Mouse (Mus musculus) liver (tissue): ENCODE results near the gene Ssc5d.

Source experiments
- DNase-seq: peaks from one replicate; pipeline ENCODE4 v3.0.0-alpha.2; 2020; ENCODE audit warnings: mixed read lengths

Gene Ssc5d

DNA sequence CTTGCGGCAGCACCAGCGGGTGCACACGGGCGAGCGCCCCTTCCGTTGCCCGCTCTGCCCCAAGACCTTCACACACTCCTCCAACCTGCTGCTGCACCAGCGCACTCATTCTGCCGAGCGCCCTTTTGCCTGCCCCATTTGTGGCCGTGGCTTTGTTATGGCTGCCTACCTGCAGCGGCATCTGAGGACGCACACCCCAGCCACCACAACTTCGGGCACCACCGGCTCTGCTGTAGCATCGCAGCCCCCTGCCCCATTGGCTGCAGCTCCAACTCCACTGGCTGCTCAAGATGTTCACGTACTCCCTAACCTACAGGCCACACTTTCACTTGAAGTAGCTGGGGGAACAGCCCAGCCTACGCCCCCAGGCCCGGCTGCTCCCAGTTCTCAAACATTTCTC, 5.1 kb upstream of the Ssc5d start:
- no peak for DNase-seq

DNA sequence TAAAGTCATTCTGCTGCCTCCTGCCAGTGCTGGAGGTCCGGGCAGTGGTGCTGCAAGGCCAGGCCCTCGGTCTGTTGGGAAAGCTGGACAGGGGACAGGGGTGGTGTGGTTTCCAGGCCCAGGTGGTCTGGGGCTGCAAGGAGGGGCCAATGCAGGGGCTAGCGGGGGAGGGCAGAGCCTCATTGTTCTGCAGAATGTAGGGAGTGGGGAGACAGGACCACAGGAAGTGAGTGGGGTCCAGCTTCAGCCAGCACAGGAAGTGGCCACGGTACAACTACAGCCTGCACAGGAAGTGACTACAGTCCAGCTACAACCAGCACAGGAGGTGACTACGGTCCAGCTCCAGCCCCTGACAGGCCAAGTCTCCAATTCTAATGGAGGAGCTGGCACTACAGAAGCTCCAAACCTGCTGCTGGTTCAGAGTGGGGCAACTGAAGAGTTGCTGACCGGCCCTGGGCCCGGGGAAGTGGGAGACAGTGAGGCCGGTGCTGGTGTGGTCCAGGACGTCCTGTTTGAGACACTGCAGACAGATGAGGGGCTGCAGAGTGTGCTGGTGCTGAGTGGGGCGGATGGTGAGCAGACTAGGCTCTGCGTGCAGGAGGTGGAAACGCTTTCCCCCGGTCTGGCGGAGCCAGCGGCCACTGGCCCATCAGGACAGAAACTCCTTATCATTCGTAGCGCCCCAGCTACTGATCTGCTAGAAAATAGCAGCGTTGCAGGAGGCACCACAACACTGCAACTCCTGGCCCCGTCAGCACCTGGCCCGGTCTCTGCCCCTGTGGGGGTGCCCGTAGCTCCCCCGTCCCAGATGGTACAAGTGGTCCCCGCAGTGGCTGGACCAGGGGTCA, 4.4 kb upstream of the Ssc5d start:
- no peak for DNase-seq

DNA sequence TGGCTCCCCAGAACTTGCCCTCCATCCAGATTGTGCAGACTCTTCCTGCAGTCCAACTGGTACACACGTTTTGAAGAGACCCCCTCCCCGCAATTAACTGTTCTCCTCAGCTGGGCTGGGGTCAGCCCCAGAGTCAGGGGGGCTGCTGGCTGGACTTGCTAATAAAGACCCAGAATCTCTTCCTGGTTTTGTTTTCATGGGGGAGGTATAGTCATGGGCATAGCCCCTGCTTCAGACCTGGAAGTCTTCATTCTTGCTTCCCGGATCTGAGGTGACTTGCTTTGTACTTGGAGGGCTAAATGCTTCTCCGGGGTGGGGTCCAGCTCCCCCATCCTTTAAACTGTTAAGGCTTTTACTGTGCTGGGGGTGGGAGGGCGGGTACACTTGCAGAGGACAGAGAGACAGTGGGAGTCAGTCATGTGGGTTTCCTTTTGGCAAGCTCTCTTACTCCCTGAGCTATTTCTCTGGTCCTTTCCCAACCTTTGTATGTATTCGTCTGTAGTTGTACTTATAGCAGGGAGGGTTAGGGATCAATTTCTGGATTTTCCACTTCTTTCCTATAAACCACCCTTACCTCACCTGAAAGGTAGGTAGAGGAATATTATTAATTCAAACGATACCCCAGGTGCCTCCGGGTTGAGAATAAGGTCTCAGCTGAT, 3.6 kb upstream of the Ssc5d start, which contains the start of gene Nat14:
Gene Nat14, plus strand, starts transcription at position 205 of the 659 bp plus-strand sequence.
- no peak for DNase-seq

DNA sequence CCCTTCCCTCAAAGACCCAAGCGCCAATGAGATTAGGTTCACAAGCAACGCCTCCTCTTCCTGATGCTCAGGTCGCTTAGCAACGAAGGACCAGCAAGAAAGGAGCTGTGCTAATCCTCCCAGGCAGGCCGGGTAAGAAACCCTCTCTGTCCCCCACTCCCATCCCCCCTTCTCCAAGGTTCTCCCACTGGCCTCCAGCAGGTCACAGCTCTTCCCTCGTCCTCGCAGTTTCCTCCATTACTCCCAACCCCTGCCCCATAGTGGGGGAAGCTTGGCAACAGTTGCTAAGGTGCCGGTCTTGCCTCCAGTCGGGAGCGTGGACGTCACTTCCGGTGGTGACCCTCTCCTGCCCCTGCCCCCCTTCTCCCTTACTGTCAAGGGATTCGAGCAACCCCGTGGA, 3.1 kb upstream of the Ssc5d start:
- DNase-seq, result peak; percentile 38

DNA sequence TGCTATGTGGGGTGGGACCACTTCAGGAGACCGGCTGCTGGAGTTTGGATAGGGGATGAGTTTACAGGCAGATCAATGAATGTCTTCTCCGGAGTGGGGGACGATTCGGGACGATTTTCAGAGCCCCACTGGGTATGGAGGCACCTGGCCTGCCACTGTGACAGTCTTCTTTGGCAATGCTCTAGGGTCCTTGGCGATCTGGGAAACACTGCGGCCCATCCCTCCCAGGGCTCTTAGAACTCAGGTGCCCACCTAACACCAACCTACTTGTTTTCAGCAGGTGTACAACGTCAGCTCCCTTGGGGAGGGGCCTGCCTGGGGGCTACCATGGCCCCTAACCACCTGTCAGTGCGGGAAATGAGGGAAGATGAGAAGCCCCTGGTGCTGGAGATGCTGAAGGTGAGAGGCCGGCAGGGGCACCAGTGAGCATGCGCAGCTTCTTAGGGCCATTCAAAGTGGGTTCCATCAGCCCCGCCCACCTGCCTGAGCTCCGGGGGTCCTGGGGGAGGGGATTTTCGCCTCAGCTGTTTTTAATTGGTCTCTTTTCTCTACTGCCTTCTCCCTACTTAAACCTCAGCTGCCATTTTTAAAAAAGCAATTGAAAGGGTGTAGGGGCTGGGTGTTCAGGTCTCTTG, 2.5 kb upstream of the Ssc5d start:
- DNase-seq, result peak; percentile 39

DNA sequence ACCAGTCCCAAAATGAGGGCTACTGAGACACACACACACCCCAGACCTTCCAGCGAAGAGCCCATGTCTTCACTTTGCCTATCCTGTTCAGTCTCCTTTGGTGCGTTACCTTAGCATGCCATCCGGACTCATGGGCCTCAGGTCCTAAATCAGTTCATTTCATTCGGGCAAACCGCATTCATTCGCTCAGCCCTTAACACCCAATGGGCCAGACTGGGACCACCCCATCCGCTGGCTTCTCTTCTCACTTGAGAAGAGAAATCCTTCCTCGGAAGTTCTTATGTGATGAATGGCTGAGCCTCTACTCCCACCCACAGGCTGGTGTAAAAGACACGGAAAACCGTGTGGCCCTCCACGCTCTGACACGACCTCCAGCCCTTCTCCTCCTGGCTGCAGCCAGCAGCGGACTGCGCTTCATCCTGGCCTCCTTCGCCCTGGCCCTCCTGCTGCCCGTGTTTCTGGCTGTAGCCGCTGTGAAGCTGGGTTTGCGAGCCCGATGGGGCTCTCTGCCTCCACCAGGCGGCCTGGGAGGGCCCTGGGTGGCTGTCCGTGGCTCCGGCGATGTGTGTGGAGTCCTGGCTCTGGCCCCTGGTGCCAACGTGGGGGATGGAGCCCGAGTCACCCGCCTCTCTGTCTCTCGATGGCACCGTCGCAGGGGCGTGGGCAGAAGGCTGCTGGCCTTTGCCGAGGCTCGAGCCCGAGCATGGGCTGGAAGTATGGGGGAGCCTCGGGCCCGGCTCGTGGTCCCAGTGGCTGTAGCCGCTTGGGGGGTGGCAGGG, 1.8 kb upstream of the Ssc5d start:
- DNase-seq, result peak; percentile 31

DNA sequence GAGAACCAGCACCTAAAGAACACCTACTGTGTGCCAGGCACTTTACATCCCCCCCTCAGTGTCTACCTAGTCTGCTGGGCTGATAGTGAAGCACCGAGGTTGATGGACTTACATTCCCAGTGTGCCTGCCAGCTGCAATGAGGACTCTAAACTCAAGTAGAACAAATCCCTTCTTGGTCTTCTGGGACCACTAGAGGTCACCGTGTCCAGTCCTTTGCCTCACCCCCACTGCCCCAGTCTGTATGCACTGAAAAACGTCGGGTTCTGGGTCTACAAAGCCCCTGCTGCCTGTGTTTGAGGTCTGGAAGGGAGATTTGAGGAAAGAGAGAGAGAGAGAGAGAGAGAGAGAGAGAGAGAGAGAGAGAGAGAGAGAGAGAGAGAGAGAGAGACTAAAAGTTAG, 1.1 kb upstream of the Ssc5d start:
- DNase-seq, result no peak

DNA sequence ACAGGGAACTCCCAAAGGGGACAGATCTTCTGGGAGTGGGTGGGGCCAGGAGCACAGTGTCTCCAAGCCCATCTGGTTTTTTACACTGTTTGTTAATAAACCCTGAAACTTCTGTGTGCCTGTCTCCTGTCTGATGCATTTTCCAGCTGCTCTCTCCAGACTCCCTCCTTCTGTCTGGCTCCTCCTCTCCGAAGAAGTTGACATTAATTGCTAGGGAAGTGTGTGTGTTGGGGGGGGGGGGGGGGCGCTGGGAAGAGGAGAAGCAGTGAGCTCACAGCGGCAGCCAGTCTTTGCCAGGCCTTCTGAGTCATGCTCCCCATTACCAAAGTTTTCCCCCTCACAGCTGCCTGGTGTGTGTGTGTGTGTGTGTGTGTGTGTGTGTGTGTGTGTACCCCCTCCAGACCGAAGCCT, 689 bp upstream of the Ssc5d start:
- no peak for DNase-seq

DNA sequence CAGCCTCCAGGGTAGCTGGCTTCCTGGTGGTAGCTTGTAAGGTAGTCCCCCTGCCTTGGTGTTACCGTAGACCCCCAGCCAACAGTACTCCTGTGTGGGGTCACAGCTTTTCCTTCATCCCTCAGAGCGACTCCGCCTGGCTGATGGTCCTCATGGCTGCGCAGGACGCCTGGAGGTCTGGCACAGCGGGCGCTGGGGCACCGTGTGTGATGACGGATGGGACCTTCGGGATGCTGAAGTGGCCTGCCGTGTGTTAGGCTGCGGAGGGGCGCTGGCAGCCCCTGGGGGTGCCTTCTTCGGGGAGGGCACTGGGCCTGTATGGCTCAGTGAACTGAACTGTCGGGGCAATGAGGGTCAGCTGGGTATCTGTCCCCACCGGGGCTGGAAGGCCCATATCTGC, 1.3 kb downstream of the Ssc5d start:
- DNase-seq, result no peak

DNA sequence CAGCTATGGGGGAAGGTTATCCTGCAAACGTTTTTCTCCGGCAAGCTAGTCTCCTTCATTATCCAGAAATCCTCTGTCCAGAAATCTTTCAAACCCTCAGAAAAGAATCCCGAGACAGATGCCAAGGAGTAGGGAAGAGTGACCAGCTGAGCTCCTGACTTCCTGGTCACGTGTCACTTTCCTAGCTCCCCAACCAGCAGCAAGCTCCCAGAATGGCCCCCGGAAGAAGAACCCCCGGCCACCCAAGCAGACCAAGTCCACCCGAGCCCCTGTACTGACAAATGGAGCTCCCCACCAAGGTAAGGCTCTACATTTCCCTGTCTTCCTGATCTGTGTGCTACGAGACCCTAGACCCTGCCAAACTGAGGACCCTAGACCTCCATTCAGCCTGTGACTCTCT, 2.1 kb downstream of the Ssc5d start:
- no peak for DNase-seq

DNA sequence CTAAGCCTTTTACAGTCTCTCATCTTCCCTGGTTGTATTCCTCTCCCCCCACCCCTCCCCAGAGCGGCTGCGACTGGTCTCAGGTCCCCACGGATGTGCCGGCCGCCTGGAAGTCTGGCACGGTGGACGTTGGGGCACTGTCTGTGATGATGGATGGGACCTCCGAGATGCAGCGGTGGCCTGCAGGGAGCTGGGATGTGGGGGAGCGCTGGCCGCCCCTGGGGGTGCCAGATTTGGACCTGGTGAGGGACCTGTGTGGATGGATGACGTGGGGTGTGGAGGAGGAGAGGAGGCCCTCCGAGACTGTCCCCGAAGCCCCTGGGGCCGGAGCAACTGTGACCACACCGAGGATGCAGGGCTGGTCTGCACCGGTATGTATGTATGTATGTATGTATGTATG, 2.7 kb downstream of the Ssc5d start:
- DNase-seq, result no peak

DNA sequence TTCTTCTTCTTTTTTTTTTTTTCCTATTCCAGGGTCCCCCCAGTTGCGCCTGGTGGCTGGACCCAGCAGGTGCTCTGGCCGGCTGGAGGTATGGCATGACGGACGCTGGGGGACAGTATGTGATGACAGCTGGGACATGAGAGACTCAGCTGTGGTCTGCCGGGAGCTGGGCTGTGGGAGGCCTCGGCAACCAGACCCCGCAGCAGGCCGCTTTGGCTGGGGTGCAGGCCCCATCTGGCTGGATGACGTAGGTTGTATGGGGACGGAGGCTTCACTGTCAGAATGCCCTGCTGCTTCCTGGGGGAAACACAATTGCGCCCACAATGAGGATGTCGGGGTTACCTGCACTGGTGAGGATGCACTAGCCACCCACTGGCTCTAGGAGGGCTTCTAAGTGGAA, 7.5 kb downstream of the Ssc5d start:
- DNase-seq, result no peak

DNA sequence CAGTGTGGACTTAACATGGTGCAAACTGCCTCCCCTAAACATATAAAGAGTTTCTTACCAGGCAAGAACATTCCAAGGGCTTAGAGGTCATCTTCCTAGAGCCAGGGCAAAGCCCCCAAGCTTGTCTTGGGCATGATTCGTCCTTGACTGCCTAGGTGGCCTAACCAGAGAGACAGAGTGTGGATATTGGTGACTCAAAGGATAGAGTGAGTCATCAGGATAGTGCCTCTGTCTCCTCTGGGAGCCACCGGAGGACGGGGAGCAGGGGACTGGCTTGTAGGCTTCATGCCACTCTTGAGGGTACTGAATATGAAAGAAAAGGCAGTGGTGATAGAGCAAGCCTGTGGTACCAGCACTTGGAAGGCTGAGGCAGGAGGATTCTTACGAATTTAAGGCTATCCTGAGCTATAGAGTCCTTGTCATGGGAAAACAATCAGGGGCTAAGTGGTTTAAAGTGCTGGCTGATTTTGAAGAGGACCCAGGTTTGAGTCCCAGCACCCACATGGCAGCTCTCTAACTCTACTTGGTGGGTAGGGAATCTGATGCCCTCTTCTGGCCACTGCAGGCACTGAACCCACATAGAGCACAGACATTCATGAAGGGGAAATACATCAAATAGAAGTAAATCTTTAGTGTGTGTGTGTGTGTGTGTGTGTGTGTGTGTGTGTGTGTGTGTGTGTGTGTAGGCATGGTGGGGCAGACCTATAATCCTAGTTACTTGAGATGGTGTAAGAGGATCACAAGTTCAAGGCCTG, 8.8 kb downstream of the Ssc5d start:
- DNase-seq, result no peak

DNA sequence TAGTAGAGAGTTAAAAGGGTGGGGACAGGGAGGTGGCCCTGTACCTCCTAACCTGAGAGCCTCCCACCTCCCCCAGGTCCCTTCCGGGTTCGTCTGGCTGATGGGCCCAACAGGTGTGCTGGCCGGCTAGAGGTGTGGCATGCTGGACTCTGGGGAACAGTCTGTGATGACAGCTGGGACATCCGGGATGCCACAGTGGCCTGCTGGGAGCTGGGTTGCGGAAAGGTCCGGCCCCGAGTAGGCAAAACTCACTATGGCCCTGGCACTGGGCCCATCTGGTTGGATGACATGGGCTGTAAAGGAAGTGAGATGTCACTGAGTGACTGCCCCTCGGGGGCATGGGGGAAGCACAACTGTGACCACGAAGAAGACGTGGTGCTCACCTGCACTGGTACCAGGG, 11.2 kb downstream of the Ssc5d start:
- no peak for DNase-seq

DNA sequence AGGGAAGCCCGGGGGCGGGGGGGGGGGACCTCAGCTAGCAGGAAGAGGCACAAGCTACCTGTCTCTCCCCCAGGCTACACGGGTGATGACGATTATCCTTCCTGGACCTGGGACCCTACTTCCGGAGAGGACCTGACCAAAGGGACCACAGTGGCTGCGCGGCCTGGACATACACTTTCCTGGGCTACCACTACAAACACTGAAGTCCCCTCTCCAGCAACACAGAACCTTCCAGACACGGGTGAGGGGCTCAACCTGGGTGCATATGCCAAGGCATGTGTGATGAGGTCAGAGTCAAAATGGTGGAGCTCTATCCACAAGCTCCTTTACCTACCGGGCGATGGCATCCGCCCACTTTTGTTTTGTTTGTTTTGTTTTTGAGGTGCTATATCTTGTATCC, 11.8 kb downstream of the Ssc5d start:
- no peak for DNase-seq

DNA sequence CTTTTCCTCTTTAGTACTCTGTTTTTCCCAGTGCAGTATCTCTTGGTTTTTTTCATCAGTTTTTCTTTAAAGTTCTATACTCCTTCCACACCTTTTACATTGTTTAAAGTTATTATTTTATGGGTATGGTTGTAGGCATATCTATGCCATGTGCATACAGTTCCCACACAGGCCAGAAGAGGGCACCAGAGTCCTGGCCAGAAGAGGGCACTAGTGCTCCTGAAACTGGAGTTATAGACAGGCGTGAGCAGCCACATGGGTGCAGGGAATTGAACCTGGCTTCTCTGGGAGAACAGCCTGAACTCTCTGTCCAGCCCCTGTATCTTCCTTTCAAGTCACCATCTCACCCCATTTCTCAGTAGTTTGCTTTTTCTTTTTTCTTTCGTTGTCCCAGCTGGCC, 12.9 kb downstream of the Ssc5d start:
- DNase-seq, result peak; percentile 80

DNA sequence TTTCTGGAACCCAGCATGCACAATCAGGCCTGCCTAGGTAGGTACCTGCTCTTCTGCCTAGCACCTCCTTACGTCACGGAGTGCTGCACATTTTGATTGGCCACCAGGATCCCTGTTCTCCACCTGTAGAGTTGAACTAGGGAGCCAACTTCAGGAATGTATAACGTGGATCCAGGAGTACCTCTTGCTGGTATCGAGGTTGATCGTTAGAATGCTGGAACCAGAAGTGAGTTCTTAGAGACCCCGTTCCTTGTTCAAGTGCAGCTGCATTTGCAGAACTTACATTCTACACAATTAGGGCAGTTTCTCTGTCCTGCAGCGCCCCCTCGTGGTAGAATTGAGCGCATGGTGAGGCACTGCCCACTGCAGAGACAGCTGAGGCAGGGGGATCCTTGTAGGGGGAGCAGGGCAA, 14.5 kb downstream of the Ssc5d start:
- DNase-seq, result peak; percentile 81

DNA sequence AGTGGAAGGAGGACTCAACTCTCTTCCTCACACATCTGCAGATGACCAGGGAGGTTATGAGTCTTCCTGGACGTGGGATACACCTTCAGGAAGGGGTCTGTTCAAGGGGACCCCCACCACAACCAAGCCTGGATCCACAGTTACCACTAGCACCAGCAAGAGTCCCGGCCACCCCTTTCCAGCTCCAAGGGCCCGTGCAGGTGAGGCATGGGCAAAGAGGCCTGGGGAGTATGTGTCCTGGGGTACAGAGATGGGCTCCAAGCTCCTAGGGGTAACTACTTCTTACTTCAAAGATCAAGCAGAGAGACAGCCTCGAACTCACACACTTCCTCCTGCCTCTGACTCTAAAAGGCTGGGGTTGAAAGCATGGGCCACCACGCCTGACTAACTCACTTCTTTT, 17.1 kb downstream of the Ssc5d start:
- DNase-seq, result no peak

DNA sequence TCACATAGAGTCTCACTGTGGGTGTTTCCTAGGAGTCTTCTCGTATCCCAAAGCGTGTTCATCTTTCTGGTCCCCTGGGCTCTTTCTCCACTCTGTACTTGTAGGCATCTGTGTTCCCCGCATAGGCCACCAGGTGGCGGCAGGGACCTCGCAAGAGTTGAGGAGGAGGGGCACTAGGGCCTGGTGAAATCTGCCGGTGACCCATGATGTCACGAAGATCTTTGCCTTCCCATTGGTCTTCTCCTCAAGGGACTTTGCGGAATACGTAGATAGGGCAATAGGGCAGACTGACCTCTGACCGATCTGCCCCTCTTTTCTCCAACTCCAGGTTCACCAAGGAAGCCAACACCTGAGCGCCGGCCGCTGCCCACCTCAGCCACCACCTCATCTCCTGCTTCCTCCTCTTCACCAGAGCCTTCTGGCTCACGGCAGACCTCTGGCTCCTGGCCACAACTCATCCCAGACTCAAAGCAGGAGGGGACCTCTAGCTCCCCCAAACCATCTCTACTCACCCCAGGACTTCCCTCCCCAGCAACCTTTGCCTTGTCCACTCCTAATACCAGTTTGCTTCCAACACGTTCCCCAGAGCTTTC, 17.7 kb downstream of the Ssc5d start:
- DNase-seq, result peak; percentile 88

DNA sequence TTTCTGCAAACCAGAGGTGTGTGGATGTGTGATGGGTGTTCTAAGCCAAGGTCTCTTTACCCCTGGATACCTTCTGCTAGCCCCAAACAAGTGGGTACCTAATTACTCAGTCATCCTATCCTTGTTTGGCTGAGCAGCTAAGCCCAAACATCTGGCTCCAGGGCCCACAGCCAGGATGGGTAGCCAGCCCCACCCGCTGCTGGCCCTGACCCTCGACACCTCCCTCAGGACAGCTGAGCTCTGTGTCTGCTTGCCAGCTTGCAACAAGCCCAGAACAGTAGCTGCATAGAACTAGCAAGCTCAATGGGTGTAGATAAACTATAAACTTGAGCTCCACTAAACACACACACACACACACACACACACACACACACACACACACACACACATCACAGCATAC, 22.3 kb downstream of the Ssc5d start:
- no peak for DNase-seq

DNA sequence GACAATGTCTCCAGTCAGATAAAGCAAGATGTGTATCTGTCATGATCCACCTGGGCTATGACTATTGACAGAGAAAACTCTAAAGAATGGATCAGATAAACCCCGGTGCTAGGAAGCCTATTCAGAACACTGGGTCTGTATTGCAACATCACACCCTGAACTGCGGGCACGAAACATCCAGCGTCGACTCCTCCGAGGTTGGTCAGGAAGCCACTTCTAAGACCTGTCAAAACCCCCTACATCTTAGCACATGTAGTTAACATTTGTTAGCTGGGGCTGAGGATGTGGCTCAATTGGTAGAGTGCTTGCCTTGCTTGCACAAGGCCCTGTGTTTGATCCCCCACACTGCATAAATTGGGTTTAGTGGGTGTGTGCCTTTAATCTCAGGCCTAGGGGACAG, 22.8 kb downstream of the Ssc5d start:
- DNase-seq, result no peak
